Mouse (Mus musculus) lung, adult 2 months (tissue): ENCODE results near the gene Ube2ql1. TPM values are rescaled to one million over a fixed set of nuclear protein-coding genes. Genes with fewer than 3 reads are reported as not detected.

Experiments used
- DNase-seq: peaks from one replicate; pipeline ENCODE4 v3.0.0; 2022
- H3K4me1 ChIP-seq: fragments of 200-500 bp; 2 replicates; pipeline ENCODE4 v1.6.1; 2011; ENCODE audit warnings: low read length; ENCODE audit not compliant: control insufficient read depth, insufficient read depth
- H3K4me3 ChIP-seq: fragments of 200-500 bp; replicated peaks from 2 replicates; pipeline ENCODE3; 2011; ENCODE audit warnings: low read depth, mild to moderate bottlenecking, control low read depth, low read length; ENCODE audit errors: extremely low read depth
- CTCF ChIP-seq: fragments of 200-500 bp; IDR thresholded peaks from 2 replicates; pipeline ENCODE4 v1.5.1; 2011; ENCODE audit warnings: mild to moderate bottlenecking, low read length, control low read depth; ENCODE audit not compliant: insufficient read depth
- POLR2A ChIP-seq: fragments of 200-500 bp; IDR thresholded peaks from 2 replicates; pipeline ENCODE4 v1.6.1; 2011; ENCODE audit warnings: low read depth, mild to moderate bottlenecking, control low read depth, low read length, borderline replicate concordance; ENCODE audit errors: extremely low read depth
- WGBS: fragments of 180-500 bp; shearing (Covaris S2); methylation state at CpG from one replicate; pipeline ENCODE4 v1.1.7; 2018; 5-methylcytosine and 5-hydroxymethylcytosine counted together
- polyA plus RNA-seq: library from polyadenylated mRNA; depleted of rRNA; stranded (reverse); fragments of >200 nt; gene quantifications from 2 replicates; pipeline ENCODE4 v1.2.3, GENCODE M21; 2012

Gene Ube2ql1
- polyA plus RNA-seq, 1 experiment: 0.77 TPM

GRCm38 (mm10) chr13:69751510-69751909 lies 11.8 kb upstream of the Ube2ql1 start:
- DNase-seq: no peak
- TF ChIP-seq POLR2A (no peak), CTCF (no peak)
- 74% methylated on average over 6 of the region's 6 CpGs for WGBS
- Histone ChIP-seq H3K4me1 (no peaks in the 10 kb centered on the region), H3K4me3 (no peak overlapping the region)

GRCm38 (mm10) chr13:69748756-69749155 lies 9.1 kb upstream of the Ube2ql1 start:
- Histone ChIP-seq H3K4me1 (no peaks in the 10 kb centered on the region), H3K4me3 (no peak overlapping the region)
- TF ChIP-seq POLR2A: no peak
- no peak for TF ChIP-seq CTCF
- WGBS: 86% methylated on average over 4 of the region's 4 CpGs
- no peak for DNase-seq

- 4% methylated on average over 29 of the region's 29 CpGs for WGBS
- Histone ChIP-seq H3K4me3 (no peak overlapping the region), H3K4me1 (no peaks in the 10 kb centered on the region)
- TF ChIP-seq CTCF (no peak), POLR2A (no peak)
- no peak for DNase-seq
Measured at GRCm38 (mm10) chr13:69740331-69741285, 919 bp upstream of the Ube2ql1 start.

- DNase-seq: no peak
- Histone ChIP-seq H3K4me3 (peak overlapping the region; percentile 4), H3K4me1 (no peaks in the 10 kb centered on the region)
- TF ChIP-seq CTCF: no peak
- TF ChIP-seq POLR2A: no peak
- 2% methylated on average over 78 of the region's 78 CpGs for WGBS
Measured at GRCm38 (mm10) chr13:69739091-69739758, 464 bp downstream of the Ube2ql1 start.

- TF ChIP-seq POLR2A (no peak), CTCF (no peak)
- peak; percentile 9 for DNase-seq
- 1% methylated on average over 40 of the region's 40 CpGs for WGBS
- no peak overlapping the region for H3K4me3 ChIP-seq
- H3K4me1 ChIP-seq: no peaks in the 10 kb centered on the region
Measured at GRCm38 (mm10) chr13:69738461-69738971, 1.2 kb downstream of the Ube2ql1 start.

GRCm38 (mm10) chr13:69737444-69738185 lies 2.1 kb downstream of the Ube2ql1 start:
- DNase-seq: no peak
- no peak overlapping the region for H3K4me3 ChIP-seq
- no peaks in the 10 kb centered on the region for H3K4me1 ChIP-seq
- TF ChIP-seq CTCF: no peak
- TF ChIP-seq POLR2A: no peak
- 16% methylated on average over 19 of the region's 19 CpGs for WGBS

GRCm38 (mm10) chr13:69732636-69733035 lies 7.1 kb downstream of the Ube2ql1 start:
- DNase-seq: no peak
- 85% methylated on average over 6 of the region's 6 CpGs for WGBS
- Histone ChIP-seq H3K4me3 (no peak overlapping the region), H3K4me1 (no peaks in the 10 kb centered on the region)
- TF ChIP-seq POLR2A: no peak
- TF ChIP-seq CTCF: no peak

GRCm38 (mm10) chr13:69725376-69725775 lies 14.3 kb downstream of the Ube2ql1 start:
- TF ChIP-seq CTCF (no peak), POLR2A (no peak)
- WGBS: 87% methylated on average over 3 of the region's 3 CpGs
- no peaks in the 10 kb centered on the region for H3K4me1 ChIP-seq
- DNase-seq: no peak
- no peak overlapping the region for H3K4me3 ChIP-seq

GRCm38 (mm10) chr13:69721141-69721540 lies 18.5 kb downstream of the Ube2ql1 start:
- DNase-seq: no peak
- no peaks in the 10 kb centered on the region for H3K4me1 ChIP-seq
- no peak overlapping the region for H3K4me3 ChIP-seq
- WGBS: 17% methylated on average over 6 of the region's 6 CpGs
- TF ChIP-seq POLR2A: no peak
- no peak for TF ChIP-seq CTCF
